Mouse (Mus musculus) limb, embryonic 11.5 days (tissue): ENCODE data around the gene Pcbp3. TPM values are rescaled to one million over a fixed set of nuclear protein-coding genes. Genes with fewer than 3 reads are reported as not detected.
A peak's percentile ranks its signal among the peaks of the same experiment; 100 is the strongest.

ENCODE experiments used
- ATAC-seq: fragments of 200-750 bp; cut with Nextera tagmentation; 2 replicates; pipeline ENCODE4 v1.8.0; 2017; ENCODE audit warnings: low read depth; ENCODE audit not compliant: insufficient number of reproducible peaks, low FRiP score, low TSS enrichment
- DNase-seq: peaks from one replicate; pipeline ENCODE4 v3.0.0-alpha.2; 2015; ENCODE audit warnings: low spot score
- H3K27ac ChIP-seq: fragments of 300-500 bp; sonication (generic); replicated peaks from 2 replicates; pipeline ENCODE4 v1.5.1; 2014; ENCODE audit warnings: low read depth, mild to moderate bottlenecking, low read length
- H3K27me3 ChIP-seq: fragments of 300-500 bp; sonication (generic); 2 replicates; pipeline ENCODE4 v1.6.1; 2014; ENCODE audit warnings: mild to moderate bottlenecking, low read length, mixed read lengths; ENCODE audit not compliant: control insufficient read depth, insufficient read depth
- H3K36me3 ChIP-seq: fragments of 300-500 bp; sonication (generic); 2 replicates; pipeline ENCODE4 v1.6.1; 2014; ENCODE audit warnings: mild to moderate bottlenecking, low read length, moderate library complexity, mixed read lengths; ENCODE audit not compliant: control insufficient read depth, insufficient read depth
- H3K4me1 ChIP-seq: fragments of 300-500 bp; sonication (generic); 2 replicates; pipeline ENCODE4 v1.6.1; 2014; ENCODE audit warnings: low read length, mixed read lengths; ENCODE audit not compliant: control insufficient read depth, insufficient read depth
- H3K4me2 ChIP-seq: fragments of 300-500 bp; sonication (generic); 2 replicates; pipeline ENCODE4 v1.6.1; 2014; ENCODE audit warnings: low read depth, mild to moderate bottlenecking, moderate library complexity; ENCODE audit not compliant: severe bottlenecking
- H3K4me3 ChIP-seq: fragments of 300-500 bp; sonication (generic); 2 replicates; pipeline ENCODE4 v1.5.1; 2014; ENCODE audit warnings: low read depth, low read length
- H3K9ac ChIP-seq: fragments of 300-500 bp; sonication (generic); 2 replicates; pipeline ENCODE4 v1.6.1; 2014; ENCODE audit warnings: mild to moderate bottlenecking, low read length
- H3K9me3 ChIP-seq: fragments of 300-500 bp; sonication (generic); 2 replicates; pipeline ENCODE4 v1.6.1; 2016; ENCODE audit warnings: low read length; ENCODE audit not compliant: control insufficient read depth
- WGBS: fragments of 180-500 bp; shearing (Covaris S2); extraction: QIAGEN DNeasy Blood & Tissue Kit; methylation state at CpG from one replicate; pipeline ENCODE4 v1.1.7; 2014; 5-methylcytosine and 5-hydroxymethylcytosine counted together
- polyA plus RNA-seq: library from polyadenylated mRNA; unstranded; fragments of >200 nt; fragmentation: Nextera tagmentation; extraction: Ambion mirVana; gene quantifications from 2 replicates; pipeline ENCODE4 v1.2.1, GENCODE M21; 2014

Pcbp3 gene
- polyA plus RNA-seq, 1 experiment from 2014 or later: 19.4 TPM

GRCm38 (mm10) chr10:76816930-76817329 is 144.8 kb downstream of the Pcbp3 start:
- WGBS: 70% methylated on average over 1 of the region's 1 CpGs
- no peaks in the 10 kb centered on the region for H3K27me3 ChIP-seq
- ATAC-seq: no peak

GRCm38 (mm10) chr10:76816436-76816835 is 145.3 kb downstream of the Pcbp3 start:
- Histone ChIP-seq H3K9ac (no peak overlapping the region), H3K4me2 (no peak overlapping the region), H3K36me3 (no peaks in the 10 kb centered on the region), H3K9me3 (no peaks in the 10 kb centered on the region), H3K4me1 (no peaks in the 10 kb centered on the region), H3K27me3 (no peaks in the 10 kb centered on the region), H3K27ac (0 out of 2 replicates have a peak overlapping the region, but pooled peaks have one; percentile 8), H3K4me3 (no peak overlapping the region)
- no peak for ATAC-seq
- peak; percentile 23 for DNase-seq
- 46% methylated on average over 7 of the region's 7 CpGs for WGBS

More at GRCm38 (mm10) chr10:76816930-76817329, 144.8 kb downstream of the Pcbp3 start:
- DNase-seq: no peak
- no peak overlapping the region for H3K4me2 ChIP-seq
- no peak overlapping the region for H3K27ac ChIP-seq
- no peaks in the 10 kb centered on the region for H3K4me1 ChIP-seq
- no peak overlapping the region for H3K4me3 ChIP-seq
- H3K9ac ChIP-seq: no peak overlapping the region
- H3K9me3 ChIP-seq: no peaks in the 10 kb centered on the region
- H3K36me3 ChIP-seq: no peaks in the 10 kb centered on the region

- Histone ChIP-seq H3K4me2 (no peak overlapping the region), H3K36me3 (no peaks in the 10 kb centered on the region), H3K4me3 (no peak overlapping the region), H3K9me3 (no peaks in the 10 kb centered on the region), H3K27ac (no peak overlapping the region), H3K27me3 (no peaks in the 10 kb centered on the region), H3K4me1 (no peaks in the 10 kb centered on the region), H3K9ac (no peak overlapping the region)
- no peak for DNase-seq
- WGBS: 74% methylated on average over 4 of the region's 4 CpGs
- no peak for ATAC-seq
Measured at GRCm38 (mm10) chr10:76815481-76815880, 146.2 kb downstream of the Pcbp3 start.

GRCm38 (mm10) chr10:76814811-76815210 is 146.9 kb downstream of the Pcbp3 start:
- H3K27me3 ChIP-seq: no peaks in the 10 kb centered on the region
- H3K36me3 ChIP-seq: no peaks in the 10 kb centered on the region
- H3K27ac ChIP-seq: no peak overlapping the region
- no peak overlapping the region for H3K9ac ChIP-seq
- H3K4me3 ChIP-seq: no peak overlapping the region
- no peak for DNase-seq
- WGBS: 90% methylated on average over 8 of the region's 8 CpGs
- no peak overlapping the region for H3K4me2 ChIP-seq
- no peaks in the 10 kb centered on the region for H3K9me3 ChIP-seq
- no peaks in the 10 kb centered on the region for H3K4me1 ChIP-seq
- ATAC-seq: no peak

- H3K4me1 ChIP-seq: no peaks in the 10 kb centered on the region
- H3K36me3 ChIP-seq: no peaks in the 10 kb centered on the region
- no peak for ATAC-seq
- WGBS: 74% methylated on average over 7 of the region's 7 CpGs
- DNase-seq: no peak
- no peak overlapping the region for H3K9ac ChIP-seq
- no peak overlapping the region for H3K4me3 ChIP-seq
- H3K27me3 ChIP-seq: no peaks in the 10 kb centered on the region
- no peaks in the 10 kb centered on the region for H3K9me3 ChIP-seq
- H3K27ac ChIP-seq: no peak overlapping the region
- H3K4me2 ChIP-seq: no peak overlapping the region
Measured at GRCm38 (mm10) chr10:76809916-76810660, 151.6 kb downstream of the Pcbp3 start.

DNA sequence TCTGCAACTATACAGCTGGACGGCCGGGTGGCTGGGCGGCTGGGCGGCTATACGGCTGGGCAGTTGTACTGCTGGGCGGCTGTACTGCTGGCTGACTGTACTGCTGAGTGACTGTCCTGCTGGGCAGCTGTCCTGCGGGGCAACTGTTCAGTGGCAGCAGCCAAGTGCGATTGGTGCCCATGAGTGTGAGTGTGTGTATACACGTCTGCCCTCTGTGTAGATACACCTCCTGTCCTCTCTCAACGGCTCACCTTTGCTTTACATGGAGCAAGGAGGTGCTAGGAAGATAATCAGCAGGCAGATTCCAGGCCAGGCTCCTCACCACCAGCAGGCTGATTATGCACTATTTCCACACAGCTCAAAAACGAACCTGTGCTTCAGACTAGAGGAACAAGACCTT is 152.2 kb downstream of the Pcbp3 start:
- no peaks in the 10 kb centered on the region for H3K36me3 ChIP-seq
- WGBS: 86% methylated on average over 11 of the region's 11 CpGs
- H3K9me3 ChIP-seq: no peaks in the 10 kb centered on the region
- DNase-seq (no peak), ATAC-seq (no peak)
- H3K27me3 ChIP-seq: no peaks in the 10 kb centered on the region
- no peak overlapping the region for H3K4me2 ChIP-seq
- H3K4me3 ChIP-seq: no peak overlapping the region
- no peak overlapping the region for H3K27ac ChIP-seq
- H3K9ac ChIP-seq: no peak overlapping the region
- H3K4me1 ChIP-seq: no peaks in the 10 kb centered on the region

GRCm38 (mm10) chr10:76808446-76809400 is 153.0 kb downstream of the Pcbp3 start:
- Histone ChIP-seq H3K27me3 (no peaks in the 10 kb centered on the region), H3K4me1 (no peaks in the 10 kb centered on the region), H3K4me3 (no peak overlapping the region), H3K9me3 (no peaks in the 10 kb centered on the region), H3K9ac (no peak overlapping the region), H3K36me3 (no peaks in the 10 kb centered on the region), H3K27ac (no peak overlapping the region), H3K4me2 (no peak overlapping the region)
- no peak for ATAC-seq
- WGBS: 88% methylated on average over 10 of the region's 10 CpGs
- no peak for DNase-seq

DNA sequence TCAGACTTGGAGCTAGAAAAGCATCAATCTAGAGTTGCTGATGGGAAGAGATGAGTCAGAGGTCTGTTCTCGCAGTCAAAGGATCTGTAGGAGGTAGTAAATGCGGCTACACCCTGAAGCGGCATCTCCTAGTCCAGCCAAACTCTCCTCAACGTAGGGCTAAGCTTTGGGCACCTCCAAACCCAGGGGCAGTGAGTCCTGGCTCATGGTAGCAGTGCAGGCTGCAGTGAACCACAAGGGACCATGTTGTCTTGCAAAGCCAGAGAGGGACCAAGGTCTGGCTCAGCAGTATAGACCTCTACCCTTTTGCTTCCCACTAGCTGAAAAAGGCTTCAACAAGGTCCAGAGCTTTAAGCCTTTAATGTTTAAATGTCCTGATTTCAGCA is 159.2 kb downstream of the Pcbp3 start:
- Histone ChIP-seq H3K4me3 (no peak overlapping the region), H3K4me2 (no peak overlapping the region), H3K27me3 (no peaks in the 10 kb centered on the region), H3K4me1 (no peaks in the 10 kb centered on the region), H3K9me3 (no peaks in the 10 kb centered on the region), H3K27ac (no peak overlapping the region), H3K36me3 (no peaks in the 10 kb centered on the region), H3K9ac (no peak overlapping the region)
- whole genome bisulfite sequencing: 89% methylated on average over 4 of the region's 4 CpGs
- DNase-seq (no peak), ATAC-seq (no peak)
